Mouse (Mus musculus): ENCODE measurements around the gene Chd1.

The Chd1 gene

GRCm38 (mm10) chr17:15808468-15809374, 104.0 kb downstream of the Chd1 start:
- DNase-seq (ENCODE audit: low read depth, low spot score), result no peak

- DNase-seq (ENCODE audit: low read depth, low spot score), result no peak
Measured at GRCm38 (mm10) chr17:15809949-15810348, 105.2 kb downstream of the Chd1 start.

- no peak for DNase-seq (ENCODE audit: low read depth, low spot score)
Measured at GRCm38 (mm10) chr17:15812136-15812778, 107.5 kb downstream of the Chd1 start.

DNA sequence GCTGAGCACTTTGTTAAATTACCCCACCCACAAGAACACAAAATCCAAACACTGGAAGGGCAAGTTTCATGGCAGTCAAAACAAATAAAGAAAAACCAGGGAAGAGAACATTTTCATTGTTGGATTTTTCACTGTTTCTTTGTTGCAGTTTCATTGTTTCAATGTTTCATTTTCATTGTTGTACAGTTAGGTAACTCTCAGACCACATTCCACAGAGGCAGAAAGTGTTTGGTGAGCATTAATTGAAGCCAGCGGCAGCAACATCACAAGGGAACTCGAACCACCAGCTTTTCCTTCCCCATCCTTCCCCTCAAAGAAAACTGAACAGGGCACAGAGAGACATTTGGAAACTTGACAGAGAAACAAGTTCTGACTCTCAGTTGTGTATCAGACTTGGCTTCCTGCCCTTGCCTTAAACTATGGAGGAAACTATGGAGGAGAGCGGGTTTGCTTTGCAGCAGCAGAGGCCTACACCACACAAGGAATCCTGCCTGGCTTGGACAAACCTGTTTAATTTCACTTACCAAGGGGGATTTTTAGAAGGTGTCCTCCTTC, 109.0 kb downstream of the Chd1 start:
- no peak for DNase-seq (ENCODE audit: low read depth, low spot score)

- DNase-seq (ENCODE audit: low read depth, low spot score), result no peak
Measured at GRCm38 (mm10) chr17:15815312-15816018, 110.7 kb downstream of the Chd1 start.

DNA sequence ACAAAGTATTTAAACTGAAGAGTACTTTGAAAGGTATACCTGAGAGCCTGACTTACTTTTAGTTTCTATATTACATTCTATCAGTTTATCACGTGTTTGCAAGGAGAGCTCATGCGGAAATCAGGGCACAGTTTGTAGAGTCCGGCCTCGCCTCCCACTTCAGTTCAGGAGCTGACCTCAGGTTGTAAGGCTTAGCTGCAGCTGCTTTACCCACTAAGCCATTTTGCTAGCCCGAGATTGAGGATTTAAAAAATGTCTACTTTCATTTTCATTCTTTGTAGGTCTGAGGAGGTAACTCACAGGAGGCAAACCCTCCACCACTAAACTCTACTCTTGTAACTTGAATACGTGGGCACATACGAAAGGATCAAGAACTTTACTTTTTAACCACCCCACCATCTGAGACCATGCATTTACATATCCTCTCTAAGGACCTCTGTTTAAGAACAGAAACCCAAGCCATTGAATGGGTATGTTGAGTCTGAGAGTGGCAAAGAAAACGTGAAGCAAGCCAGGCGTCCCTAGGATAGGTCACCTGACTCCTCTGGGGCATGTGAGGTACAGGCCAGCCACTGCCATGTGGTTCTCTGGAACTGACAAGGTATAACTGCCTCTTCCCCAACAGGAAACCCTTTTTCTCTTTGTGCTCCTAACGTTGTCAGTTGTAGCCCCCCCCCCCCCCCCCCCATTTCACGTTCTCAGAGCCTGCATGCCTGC, 111.8 kb downstream of the Chd1 start:
- DNase-seq (ENCODE audit: low read depth, low spot score), result no peak

DNA sequence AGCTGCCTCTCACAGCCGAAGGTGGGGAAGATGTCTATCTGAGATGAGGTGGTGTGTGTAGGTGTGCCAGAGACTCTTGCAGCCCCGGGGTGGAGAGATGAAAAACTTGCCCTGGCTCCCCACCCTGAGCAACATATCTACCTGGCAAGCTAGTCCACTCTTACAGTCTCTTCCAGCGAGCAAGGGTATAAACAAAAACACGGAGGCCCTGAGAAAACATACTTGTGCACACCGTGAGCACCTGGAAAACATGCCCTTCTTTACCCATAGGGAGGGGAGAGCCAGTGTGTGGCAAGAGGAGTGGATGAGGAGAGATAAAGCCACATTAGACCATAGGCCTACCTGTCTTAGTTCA, 112.3 kb downstream of the Chd1 start:
- DNase-seq (ENCODE audit: low read depth, low spot score), result no peak

GRCm38 (mm10) chr17:15817634-15818033, 112.9 kb downstream of the Chd1 start:
- no peak for DNase-seq (ENCODE audit: low read depth, low spot score)

DNA sequence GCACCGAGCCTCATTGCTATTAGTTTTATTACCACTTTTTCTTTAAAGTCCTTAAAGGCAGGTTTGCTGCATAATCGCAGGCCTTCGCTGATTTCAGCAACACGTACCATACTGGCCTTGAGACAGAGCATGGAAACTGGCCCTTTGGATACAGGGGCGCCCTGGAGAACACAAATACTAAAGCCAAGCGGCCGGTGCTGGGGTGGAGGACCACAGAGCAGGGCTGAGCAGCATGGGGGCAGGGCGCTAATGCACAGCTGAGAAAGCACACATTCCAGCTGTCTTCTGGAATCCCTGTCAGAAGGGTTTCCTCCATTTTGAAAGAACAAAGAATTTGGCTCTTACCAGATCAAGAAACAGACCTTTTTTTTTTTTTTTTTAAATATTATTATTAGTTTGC, 113.6 kb downstream of the Chd1 start:
- DNase-seq (ENCODE audit: low read depth, low spot score), result no peak

DNA sequence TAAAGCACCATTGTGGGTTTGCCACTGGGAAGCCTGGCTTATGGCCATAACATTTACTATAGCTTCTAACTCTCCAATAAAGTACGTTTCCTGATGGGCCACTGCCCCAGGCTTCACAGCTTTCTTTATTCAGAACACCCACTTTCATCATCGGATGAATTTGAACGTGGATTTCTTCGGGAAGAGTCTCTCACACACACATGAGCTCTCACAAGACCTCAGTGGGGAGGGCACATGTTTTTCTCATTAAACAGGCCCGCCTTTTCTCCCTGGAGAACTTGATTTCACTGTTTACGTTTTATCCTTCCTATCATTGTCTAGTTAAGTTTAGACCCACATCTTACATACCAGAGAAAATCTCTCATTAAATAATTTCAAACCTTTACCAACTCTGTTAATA, 115.4 kb downstream of the Chd1 start:
- DNase-seq (ENCODE audit: low read depth, low spot score), result no peak

GRCm38 (mm10) chr17:15820761-15821160, 116.0 kb downstream of the Chd1 start:
- DNase-seq (ENCODE audit: low read depth, low spot score), result no peak

- DNase-seq (ENCODE audit: low read depth, low spot score), result no peak
Measured at GRCm38 (mm10) chr17:15821706-15822105, 116.9 kb downstream of the Chd1 start.

Data from ES-CJ7 (cell line).